Mouse (Mus musculus) E14TG2a.4 (cell line): Measurements from ENCODE around the gene Lce1c.

ENCODE experiments used
- CTCF ChIP-seq: conservative IDR thresholded peaks from 2 replicates; pipeline ENCODE4 v1.5.1; 2014; ENCODE audit warnings: low read length
- NANOG ChIP-seq: IDR thresholded peaks from 2 replicates; pipeline ENCODE4 v1.6.1; 2014; ENCODE audit warnings: borderline replicate concordance, low read length, mixed read lengths
- POU5F1 ChIP-seq: IDR thresholded peaks from 2 replicates; pipeline ENCODE4 v1.6.1; 2014; ENCODE audit warnings: low read length, borderline replicate concordance

GRCm38 (mm10) chr3:92694613-92695012 lies 15.6 kb downstream of the Lce1c start:
- TF ChIP-seq CTCF (no peak), POU5F1 (peak; percentile 88), NANOG (peak; percentile 56; the same call in 1 of the 2 replicates)
